Mouse (Mus musculus) limb, embryonic 13.5 days (tissue): ENCODE data around the gene Odf3l2. TPM values are rescaled to one million over a fixed set of nuclear protein-coding genes. Genes with fewer than 3 reads are reported as not detected.

Source experiments
- ATAC-seq: fragments of 200-750 bp; cut with Nextera tagmentation; 2 replicates; pipeline ENCODE4 v1.8.0; 2017; ENCODE audit warnings: low read depth, moderate number of reproducible peaks, moderate TSS enrichment; ENCODE audit not compliant: low FRiP score
- H3K27ac ChIP-seq: fragments of 300-500 bp; sonication (generic); 2 replicates; pipeline ENCODE4 v1.5.1; 2015; ENCODE audit warnings: inconsistent platforms, mild to moderate bottlenecking, moderate library complexity
- H3K27me3 ChIP-seq: fragments of 300-500 bp; sonication (generic); 2 replicates; pipeline ENCODE4 v1.6.1; 2015; ENCODE audit warnings: mild to moderate bottlenecking, inconsistent platforms
- H3K36me3 ChIP-seq: fragments of 300-500 bp; sonication (generic); 2 replicates; pipeline ENCODE4 v1.6.1; 2015; ENCODE audit warnings: inconsistent platforms, mild to moderate bottlenecking, moderate library complexity
- H3K4me1 ChIP-seq: fragments of 300-500 bp; sonication (generic); 2 replicates; pipeline ENCODE4 v1.6.1; 2015; ENCODE audit warnings: inconsistent platforms
- H3K4me2 ChIP-seq: fragments of 300-500 bp; sonication (generic); replicated peaks from 2 replicates; pipeline ENCODE4 v1.6.1; 2015; ENCODE audit warnings: inconsistent platforms, mild to moderate bottlenecking, moderate library complexity
- H3K4me3 ChIP-seq: fragments of 300-500 bp; sonication (generic); 2 replicates; pipeline ENCODE4 v1.5.1; 2015; ENCODE audit warnings: moderate library complexity, mild to moderate bottlenecking, inconsistent platforms
- H3K9ac ChIP-seq: fragments of 300-500 bp; sonication (generic); 2 replicates; pipeline ENCODE4 v1.6.1; 2015; ENCODE audit warnings: mild to moderate bottlenecking, inconsistent platforms
- H3K9me3 ChIP-seq: fragments of 300-500 bp; sonication (generic); 2 replicates; pipeline ENCODE4 v1.6.1; 2016; ENCODE audit warnings: inconsistent platforms
- WGBS: fragments of 180-500 bp; shearing (Covaris S2); methylation state at CpG from one replicate; pipeline ENCODE4 v1.1.7; 2015; 5-methylcytosine and 5-hydroxymethylcytosine counted together
- polyA plus RNA-seq: library from polyadenylated mRNA; unstranded; fragments of >200 nt; fragmentation: Nextera tagmentation; extraction: Ambion mirVana; gene quantifications from 2 replicates; pipeline ENCODE4 v1.2.1, GENCODE M21; 2015

Gene Odf3l2
- polyA plus RNA-seq, 1 experiment from 2014 or later: not detected

GRCm38 (mm10) chr10:79668771-79669575 is 23.4 kb upstream of the Odf3l2 start, which contains the start of gene Tpgs1:
Tpgs1 (plus strand) TSS chr10:79669369.
- Histone ChIP-seq H3K4me1 (peaks cover 19% of the 10 kb centered on the region), H3K9ac (peak within 1 kb of the TSS; percentile 91), H3K27me3 (no peaks in the 10 kb centered on the region), H3K27ac (peak within 1 kb of the TSS; percentile 94), H3K9me3 (no peaks in the 10 kb centered on the region), H3K4me3 (peak within 1 kb of the TSS; percentile 93), H3K36me3 (peaks cover 21% of the 10 kb centered on the region), H3K4me2 (peak within 1 kb of the TSS; percentile 97)
- ATAC-seq: peak; percentile 86
- WGBS: under 1% methylated on average over 45 of the region's 45 CpGs

- Histone ChIP-seq H3K9me3 (no peaks in the 10 kb centered on the region), H3K4me3 (no peak overlapping the region), H3K27me3 (no peaks in the 10 kb centered on the region), H3K9ac (no peak overlapping the region), H3K4me1 (peaks cover 19% of the 10 kb centered on the region), H3K27ac (no peak overlapping the region), H3K36me3 (peaks cover 12% of the 10 kb centered on the region), H3K4me2 (peak overlapping the region; percentile 97; the same call in 1 of the 2 replicates)
- WGBS: 86% methylated on average over 5 of the region's 5 CpGs
- ATAC-seq: no peak
Observed at GRCm38 (mm10) chr10:79668076-79668475, 22.5 kb upstream of the Odf3l2 start.

- no peak for ATAC-seq
- Histone ChIP-seq H3K9me3 (no peaks in the 10 kb centered on the region), H3K9ac (no peak overlapping the region), H3K4me3 (no peak overlapping the region), H3K4me2 (no peak overlapping the region), H3K4me1 (peaks cover 19% of the 10 kb centered on the region), H3K36me3 (no peaks in the 10 kb centered on the region), H3K27ac (no peak overlapping the region), H3K27me3 (no peaks in the 10 kb centered on the region)
- 69% methylated on average over 9 of the region's 9 CpGs for WGBS
Observed at GRCm38 (mm10) chr10:79666493-79666892, 21.0 kb upstream of the Odf3l2 start.

GRCm38 (mm10) chr10:79665051-79665450 is 19.5 kb upstream of the Odf3l2 start:
- Histone ChIP-seq H3K9me3 (no peaks in the 10 kb centered on the region), H3K4me2 (no peak overlapping the region), H3K4me1 (peaks cover 4% of the 10 kb centered on the region), H3K9ac (no peak overlapping the region; the same call in 1 of the 2 replicates), H3K4me3 (no peak overlapping the region), H3K27ac (no peak overlapping the region), H3K36me3 (no peaks in the 10 kb centered on the region), H3K27me3 (no peaks in the 10 kb centered on the region)
- ATAC-seq: no peak
- 81% methylated on average over 8 of the region's 8 CpGs for WGBS

- H3K4me2 ChIP-seq: no peak within 1 kb of the TSS
- WGBS: 7% methylated on average over 13 of the region's 13 CpGs
- no peak within 1 kb of the TSS for H3K27ac ChIP-seq
- H3K9ac ChIP-seq: no peak within 1 kb of the TSS; the same call in none of the 2 replicates
- no peaks in the 10 kb centered on the region for H3K27me3 ChIP-seq
- no peak for ATAC-seq
- H3K4me1 ChIP-seq: 0 out of 2 replicates have a peak, but pooled peaks cover 4% of the 10 kb centered on the region
- no peaks in the 10 kb centered on the region for H3K36me3 ChIP-seq
- no peaks in the 10 kb centered on the region for H3K9me3 ChIP-seq
- H3K4me3 ChIP-seq: no peak within 1 kb of the TSS
Observed at GRCm38 (mm10) chr10:79664131-79664665, 18.7 kb upstream of the Odf3l2 start, which contains the start of gene Madcam1. Madcam1 (plus strand) TSS chr10:79664559.

- ATAC-seq: no peak
- WGBS: 36% methylated on average over 3 of the region's 3 CpGs
Observed at GRCm38 (mm10) chr10:79661861-79662260, 16.3 kb upstream of the Odf3l2 start.

GRCm38 (mm10) chr10:79660298-79660697 is 14.8 kb upstream of the Odf3l2 start:
- ATAC-seq: no peak
- Histone ChIP-seq H3K4me3 (no peak overlapping the region), H3K4me1 (0 out of 2 replicates have a peak, but pooled peaks cover 2% of the 10 kb centered on the region), H3K27me3 (no peaks in the 10 kb centered on the region; the same call in 1 of the 2 replicates), H3K36me3 (no peaks in the 10 kb centered on the region), H3K9me3 (no peaks in the 10 kb centered on the region), H3K27ac (no peak overlapping the region), H3K4me2 (no peak overlapping the region), H3K9ac (no peak overlapping the region)
- WGBS: 72% methylated on average over 2 of the region's 2 CpGs

More at GRCm38 (mm10) chr10:79661861-79662260, 16.3 kb upstream of the Odf3l2 start:
- no peak overlapping the region for H3K4me2 ChIP-seq
- 0 out of 2 replicates have a peak, but pooled peaks cover 2% of the 10 kb centered on the region for H3K4me1 ChIP-seq
- H3K4me3 ChIP-seq: no peak overlapping the region
- H3K36me3 ChIP-seq: no peaks in the 10 kb centered on the region
- no peaks in the 10 kb centered on the region for H3K27me3 ChIP-seq
- H3K9me3 ChIP-seq: no peaks in the 10 kb centered on the region
- no peak overlapping the region for H3K9ac ChIP-seq
- H3K27ac ChIP-seq: no peak overlapping the region

GRCm38 (mm10) chr10:79658829-79659228 is 13.3 kb upstream of the Odf3l2 start:
- no peak overlapping the region for H3K27ac ChIP-seq
- H3K4me1 ChIP-seq: peaks cover 7% of the 10 kb centered on the region; the same call in 1 of the 2 replicates
- H3K36me3 ChIP-seq: no peaks in the 10 kb centered on the region
- no peaks in the 10 kb centered on the region for H3K9me3 ChIP-seq
- no peaks in the 10 kb centered on the region; the same call in 1 of the 2 replicates for H3K27me3 ChIP-seq
- WGBS: 19% methylated on average over 4 of the region's 4 CpGs
- H3K4me3 ChIP-seq: no peak overlapping the region
- H3K9ac ChIP-seq: no peak overlapping the region
- no peak overlapping the region for H3K4me2 ChIP-seq
- no peak for ATAC-seq

GRCm38 (mm10) chr10:79654946-79655395 is 9.4 kb upstream of the Odf3l2 start:
- Histone ChIP-seq H3K36me3 (no peaks in the 10 kb centered on the region), H3K4me2 (no peak overlapping the region), H3K9ac (no peak overlapping the region), H3K4me3 (no peak overlapping the region), H3K27me3 (peaks cover 5% of the 10 kb centered on the region; the same call in 1 of the 2 replicates), H3K4me1 (peaks cover 7% of the 10 kb centered on the region; the same call in 1 of the 2 replicates), H3K27ac (no peak overlapping the region), H3K9me3 (no peaks in the 10 kb centered on the region)
- peak; percentile 84 for ATAC-seq
- 0% methylated on average over 1 of the region's 1 CpGs for WGBS

- H3K27me3 ChIP-seq: peaks cover 5% of the 10 kb centered on the region; the same call in 1 of the 2 replicates
- 77% methylated on average over 7 of the region's 7 CpGs for WGBS
Observed at GRCm38 (mm10) chr10:79652789-79653188, 7.3 kb upstream of the Odf3l2 start.

GRCm38 (mm10) chr10:79649070-79649751 is 3.7 kb upstream of the Odf3l2 start:
- no peak overlapping the region for H3K27ac ChIP-seq
- peak; percentile 38; the same call in 1 of the 2 replicates for ATAC-seq
- no peak overlapping the region for H3K4me2 ChIP-seq
- H3K9ac ChIP-seq: no peak overlapping the region
- 0 out of 2 replicates have a peak, but pooled peaks cover 5% of the 10 kb centered on the region for H3K27me3 ChIP-seq
- H3K4me1 ChIP-seq: no peaks in the 10 kb centered on the region
- no peaks in the 10 kb centered on the region for H3K9me3 ChIP-seq
- 31% methylated on average over 7 of the region's 7 CpGs for WGBS
- H3K4me3 ChIP-seq: no peak overlapping the region
- H3K36me3 ChIP-seq: no peaks in the 10 kb centered on the region

More at GRCm38 (mm10) chr10:79652789-79653188, 7.3 kb upstream of the Odf3l2 start:
- H3K36me3 ChIP-seq: no peaks in the 10 kb centered on the region
- H3K9me3 ChIP-seq: no peaks in the 10 kb centered on the region
- no peak for ATAC-seq
- peaks cover 5% of the 10 kb centered on the region; the same call in 1 of the 2 replicates for H3K4me1 ChIP-seq
- no peak overlapping the region for H3K4me2 ChIP-seq
- H3K9ac ChIP-seq: no peak overlapping the region
- no peak overlapping the region for H3K4me3 ChIP-seq
- H3K27ac ChIP-seq: no peak overlapping the region
